Mouse (Mus musculus): Measurements from ENCODE around the gene Shoc2. TPM values are rescaled to one million over a fixed set of nuclear protein-coding genes. Genes with fewer than 3 reads are reported as not detected.
A peak's percentile ranks its signal among the peaks of the same experiment; 100 is the strongest.

Shoc2 gene
- polyA plus RNA-seq, 1 experiment from 2014 or later: 56.3 TPM

- peak; percentile 42 for DNase-seq (ENCODE audit: low spot score)
- Histone ChIP-seq H3K27ac (peak overlapping the region; percentile 56; the same call in 1 of the 2 replicates), H3K27me3 (ENCODE audit: insufficient read depth, poor library complexity, severe bottlenecking) (peaks cover 70% of the 10 kb centered on the region), H3K36me3 (no peaks in the 10 kb centered on the region), H3K4me1 (replicated peaks) (peaks cover 39% of the 10 kb centered on the region), H3K9me3 (no peaks in the 10 kb centered on the region), H3K4me3 (peak overlapping the region; percentile 60)
- WGBS: 1% methylated on average over 46 of the region's 46 CpGs
Observed at GRCm38 (mm10) chr19:54046684-54047070, 102.6 kb downstream of the Shoc2 start.

DNA sequence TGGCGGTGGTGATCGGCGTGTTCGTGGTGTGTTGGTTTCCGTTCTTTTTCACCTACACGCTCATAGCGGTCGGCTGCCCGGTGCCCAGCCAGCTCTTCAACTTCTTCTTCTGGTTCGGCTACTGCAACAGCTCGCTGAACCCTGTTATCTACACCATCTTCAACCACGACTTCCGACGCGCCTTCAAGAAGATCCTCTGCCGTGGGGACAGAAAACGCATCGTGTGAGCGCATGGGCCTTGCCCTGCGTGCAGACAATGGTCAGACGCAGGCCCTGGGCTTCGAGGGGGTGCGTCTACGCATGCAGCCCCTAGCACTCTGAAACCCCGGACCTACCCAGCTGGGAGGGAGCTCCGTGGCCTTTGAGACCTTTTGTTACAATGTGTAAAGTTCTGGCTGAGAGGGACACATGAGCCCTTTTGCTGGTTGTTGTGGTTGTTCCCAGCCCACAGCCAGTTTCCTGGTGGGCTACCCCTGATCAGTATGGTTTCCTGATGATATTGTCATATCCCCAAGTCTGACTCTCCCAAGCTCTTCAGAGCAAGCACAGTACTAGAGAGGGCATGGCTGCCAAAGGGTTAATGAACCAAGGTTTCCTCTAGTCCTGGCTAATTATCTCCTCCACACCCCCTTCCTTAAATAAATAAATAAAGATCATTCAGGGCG, 103.4 kb downstream of the Shoc2 start:
- Histone ChIP-seq H3K9me3 (no peaks in the 10 kb centered on the region), H3K36me3 (no peaks in the 10 kb centered on the region), H3K4me1 (replicated peaks) (peaks cover 39% of the 10 kb centered on the region), H3K4me3 (peak overlapping the region; percentile 60), H3K27me3 (ENCODE audit: insufficient read depth, poor library complexity, severe bottlenecking) (peaks cover 72% of the 10 kb centered on the region), H3K27ac (peak overlapping the region; percentile 56; the same call in 1 of the 2 replicates)
- WGBS: 1% methylated on average over 27 of the region's 27 CpGs
- peak; percentile 39 for DNase-seq (ENCODE audit: low spot score)

DNA sequence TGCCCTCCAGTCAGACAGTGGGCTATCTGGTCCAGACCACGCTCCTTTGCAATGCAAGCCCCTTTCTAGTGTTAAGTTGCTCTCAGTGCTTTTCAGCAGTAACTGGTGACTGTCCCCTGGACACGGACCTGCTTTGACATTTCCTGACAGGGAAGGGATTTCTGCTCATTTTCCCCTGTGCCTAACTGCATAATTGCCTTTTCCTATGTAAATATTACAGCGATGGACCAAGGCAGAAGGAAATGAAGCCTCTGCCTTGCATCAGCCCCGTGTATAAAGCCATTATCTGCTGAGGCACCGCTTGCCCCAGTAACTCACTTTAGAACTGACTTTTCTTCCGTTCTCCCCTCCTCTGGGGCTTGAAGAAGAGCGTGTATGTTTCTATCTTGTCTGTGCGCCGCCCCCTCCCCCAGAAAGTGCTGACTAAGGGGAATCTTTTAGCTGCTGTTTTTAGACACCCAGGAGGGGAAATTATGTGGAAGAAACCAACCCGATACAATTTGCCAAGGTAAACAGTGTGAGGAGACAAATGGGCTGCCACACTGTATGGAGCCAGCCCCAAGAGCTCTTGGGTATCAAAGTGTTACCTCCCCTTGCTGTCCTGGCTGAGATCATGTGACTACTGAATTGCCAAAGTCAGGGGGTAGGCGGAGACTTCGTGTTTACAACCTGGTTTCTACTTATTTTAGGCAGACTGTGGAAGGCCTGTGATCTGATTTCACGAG, 104.2 kb downstream of the Shoc2 start:
- DNase-seq (ENCODE audit: low spot score): peak; percentile 17
- H3K4me3 ChIP-seq: peak overlapping the region; percentile 60; the same call in 1 of the 2 replicates

DNA sequence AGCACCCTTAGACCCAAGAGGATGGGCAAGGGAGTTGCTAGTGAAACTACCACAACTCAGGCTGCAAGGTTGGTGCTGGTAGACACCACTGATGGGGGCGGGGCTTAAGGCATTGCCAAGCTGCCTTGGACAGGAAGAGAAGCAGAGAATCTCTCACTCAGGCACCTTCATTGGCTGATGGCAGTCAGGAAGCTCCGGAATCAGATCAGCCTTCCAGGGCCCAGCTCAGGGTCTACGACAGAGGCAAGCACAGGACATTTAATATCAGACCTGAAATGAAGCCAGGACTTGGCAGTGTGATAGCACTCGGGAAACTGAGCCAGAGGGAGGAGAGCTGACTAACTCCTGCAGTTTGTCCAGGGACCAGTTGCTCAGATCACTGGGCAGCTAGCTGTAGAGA, 107.5 kb downstream of the Shoc2 start:
- Histone ChIP-seq H3K27me3 (ENCODE audit: insufficient read depth, poor library complexity, severe bottlenecking) (peaks cover 50% of the 10 kb centered on the region), H3K36me3 (no peaks in the 10 kb centered on the region), H3K27ac (no peak overlapping the region), H3K9me3 (no peaks in the 10 kb centered on the region), H3K4me3 (no peak overlapping the region), H3K4me1 (replicated peaks) (peaks cover 17% of the 10 kb centered on the region)
- no peak for DNase-seq (ENCODE audit: low spot score)
- 79% methylated on average over 4 of the region's 4 CpGs for WGBS

More for the DNA sequence above, 104.2 kb downstream of the Shoc2 start:
- Histone ChIP-seq H3K36me3 (no peaks in the 10 kb centered on the region), H3K27me3 (ENCODE audit: insufficient read depth, poor library complexity, severe bottlenecking) (peaks cover 72% of the 10 kb centered on the region), H3K9me3 (no peaks in the 10 kb centered on the region), H3K4me1 (replicated peaks) (peaks cover 39% of the 10 kb centered on the region), H3K27ac (no peak overlapping the region)
- 8% methylated on average over 13 of the region's 13 CpGs for WGBS

GRCm38 (mm10) chr19:54055845-54056244, 111.7 kb downstream of the Shoc2 start:
- Histone ChIP-seq H3K9me3 (no peaks in the 10 kb centered on the region), H3K36me3 (no peaks in the 10 kb centered on the region), H3K4me1 (replicated peaks) (no peaks in the 10 kb centered on the region; the same call in 1 of the 2 replicates), H3K27me3 (ENCODE audit: insufficient read depth, poor library complexity, severe bottlenecking) (peaks cover 9% of the 10 kb centered on the region), H3K4me3 (no peak overlapping the region), H3K27ac (no peak overlapping the region)
- no peak for DNase-seq (ENCODE audit: low spot score)
- 50% methylated on average over 5 of the region's 5 CpGs for WGBS

GRCm38 (mm10) chr19:54068447-54068846, 124.3 kb downstream of the Shoc2 start:
- WGBS: 84% methylated on average over 7 of the region's 7 CpGs
- H3K9me3 ChIP-seq: no peaks in the 10 kb centered on the region
- no peaks in the 10 kb centered on the region for H3K36me3 ChIP-seq
- no peak overlapping the region for H3K27ac ChIP-seq
- DNase-seq (ENCODE audit: low spot score): no peak
- H3K4me3 ChIP-seq: no peak overlapping the region
- no peaks in the 10 kb centered on the region for H3K4me1 ChIP-seq (replicated peaks)
- H3K27me3 ChIP-seq (ENCODE audit: insufficient read depth, poor library complexity, severe bottlenecking): no peaks in the 10 kb centered on the region

DNA sequence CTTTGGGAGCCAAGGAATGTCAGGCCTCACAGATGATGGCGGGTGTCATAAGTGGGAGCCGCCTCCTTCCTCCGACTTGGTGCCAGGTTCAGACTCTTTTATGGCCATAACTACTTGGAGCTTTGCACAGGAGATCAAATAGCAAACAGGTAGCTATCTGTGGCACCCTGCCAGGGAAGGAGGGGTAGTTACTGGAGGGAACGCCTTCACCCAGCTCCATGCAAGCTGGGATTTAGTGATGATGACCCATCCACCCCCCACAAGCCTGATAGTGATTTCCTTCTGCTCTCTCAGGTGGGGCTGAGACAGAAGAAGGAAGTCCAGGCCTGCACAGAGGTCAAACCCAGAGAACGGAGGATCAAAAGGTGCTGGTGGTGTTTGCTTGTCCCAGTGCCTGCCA, 126.4 kb downstream of the Shoc2 start:
- no peaks in the 10 kb centered on the region for H3K9me3 ChIP-seq
- no peaks in the 10 kb centered on the region for H3K4me1 ChIP-seq (replicated peaks)
- WGBS: 86% methylated on average over 5 of the region's 5 CpGs
- no peak for DNase-seq (ENCODE audit: low spot score)
- H3K4me3 ChIP-seq: no peak overlapping the region
- no peak overlapping the region for H3K27ac ChIP-seq
- H3K27me3 ChIP-seq (ENCODE audit: insufficient read depth, poor library complexity, severe bottlenecking): no peaks in the 10 kb centered on the region
- no peaks in the 10 kb centered on the region for H3K36me3 ChIP-seq

- Histone ChIP-seq H3K4me1 (replicated peaks) (peaks cover 4% of the 10 kb centered on the region; the same call in 1 of the 2 replicates), H3K4me3 (no peak overlapping the region), H3K27me3 (ENCODE audit: insufficient read depth, poor library complexity, severe bottlenecking) (no peaks in the 10 kb centered on the region), H3K27ac (no peak overlapping the region), H3K36me3 (no peaks in the 10 kb centered on the region), H3K9me3 (no peaks in the 10 kb centered on the region)
- 87% methylated on average over 5 of the region's 5 CpGs for WGBS
- no peak for DNase-seq (ENCODE audit: low spot score)
Observed at GRCm38 (mm10) chr19:54072233-54072800, 128.2 kb downstream of the Shoc2 start.

DNA sequence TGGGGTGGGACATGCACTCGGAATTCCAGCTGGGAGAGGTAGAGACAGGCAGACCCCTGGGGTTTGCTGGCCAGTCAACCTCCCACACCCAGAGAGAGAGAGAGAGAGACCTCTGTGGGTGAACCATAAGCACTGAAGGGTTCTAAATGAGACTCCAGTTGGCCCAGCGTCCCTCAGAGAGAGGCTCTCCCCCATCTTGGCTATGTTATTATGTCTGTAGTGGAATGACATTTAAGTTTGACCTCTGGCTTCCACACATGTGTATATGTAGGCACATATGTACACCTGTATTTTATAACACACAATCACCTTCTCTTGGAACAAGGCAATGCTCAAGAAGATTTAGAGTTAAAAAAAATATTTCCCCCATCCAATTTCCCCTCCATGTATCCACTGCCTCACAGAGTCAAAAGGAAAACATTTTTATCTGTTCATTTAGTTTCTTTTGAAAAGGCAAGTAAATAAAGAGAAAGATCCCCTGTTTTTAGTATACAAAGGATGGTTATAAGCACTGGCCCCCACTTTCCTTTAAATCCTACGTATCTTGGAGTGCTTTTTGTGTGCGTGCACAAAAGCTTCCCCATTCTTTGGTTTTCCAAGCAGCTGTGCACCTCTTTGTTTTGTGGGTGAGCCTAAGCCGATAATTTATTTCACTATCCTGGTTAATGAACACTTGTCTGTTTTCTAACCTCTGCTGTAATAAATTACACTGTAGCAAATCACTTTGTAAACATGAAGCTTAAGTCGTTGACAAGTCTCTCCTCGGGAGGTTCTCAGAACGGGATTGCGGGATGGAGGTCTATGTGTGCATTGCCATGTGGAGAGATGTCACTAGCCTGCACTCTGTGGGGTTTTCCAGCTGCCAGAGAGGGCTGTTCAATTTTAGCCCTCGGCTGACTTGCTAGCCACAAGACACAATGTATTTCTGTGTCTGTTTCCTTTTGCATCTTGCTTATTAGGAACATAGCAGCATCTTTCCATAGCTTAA, 132.6 kb downstream of the Shoc2 start:
- no peak overlapping the region for H3K4me3 ChIP-seq
- peaks cover 4% of the 10 kb centered on the region; the same call in 1 of the 2 replicates for H3K4me1 ChIP-seq (replicated peaks)
- H3K36me3 ChIP-seq: no peaks in the 10 kb centered on the region
- H3K9me3 ChIP-seq: no peaks in the 10 kb centered on the region
- H3K27me3 ChIP-seq (ENCODE audit: insufficient read depth, poor library complexity, severe bottlenecking): no peaks in the 10 kb centered on the region
- no peak for DNase-seq (ENCODE audit: low spot score)
- WGBS: 47% methylated on average over 10 of the region's 10 CpGs
- H3K27ac ChIP-seq: no peak overlapping the region

DNA sequence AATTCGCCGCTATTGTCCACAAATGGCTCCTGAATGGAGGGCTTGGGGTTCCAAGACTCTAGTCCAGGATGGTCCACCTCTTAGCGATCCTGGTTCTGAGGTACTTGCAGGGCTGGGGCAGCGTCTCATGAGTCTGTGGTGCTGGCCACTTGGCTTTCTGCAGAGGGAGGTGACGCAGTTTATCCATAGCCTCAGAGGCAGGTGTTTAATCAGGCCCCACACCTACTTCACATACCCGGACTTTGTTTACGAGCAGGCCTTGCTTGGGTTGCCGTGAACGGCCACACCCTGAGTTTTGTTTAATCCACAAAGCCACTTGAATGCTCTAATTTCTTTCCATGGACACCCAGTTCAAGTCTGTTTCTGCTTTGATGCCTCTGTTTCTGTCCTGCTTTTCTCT, 137.2 kb downstream of the Shoc2 start:
- 89% methylated on average over 9 of the region's 9 CpGs for WGBS
- DNase-seq (ENCODE audit: low spot score): no peak
- Histone ChIP-seq H3K36me3 (no peaks in the 10 kb centered on the region), H3K27me3 (ENCODE audit: insufficient read depth, poor library complexity, severe bottlenecking) (no peaks in the 10 kb centered on the region), H3K27ac (no peak overlapping the region), H3K4me1 (replicated peaks) (peaks cover 2% of the 10 kb centered on the region; the same call in 1 of the 2 replicates), H3K4me3 (no peak overlapping the region), H3K9me3 (no peaks in the 10 kb centered on the region)

- WGBS: 84% methylated on average over 9 of the region's 9 CpGs
- no peaks in the 10 kb centered on the region for H3K36me3 ChIP-seq
- DNase-seq (ENCODE audit: low spot score): no peak
- no peak overlapping the region for H3K4me3 ChIP-seq
- H3K9me3 ChIP-seq: no peaks in the 10 kb centered on the region
- H3K4me1 ChIP-seq (replicated peaks): no peaks in the 10 kb centered on the region
- H3K27me3 ChIP-seq (ENCODE audit: insufficient read depth, poor library complexity, severe bottlenecking): no peaks in the 10 kb centered on the region
- no peak overlapping the region for H3K27ac ChIP-seq
Observed at GRCm38 (mm10) chr19:54081716-54082165, 137.6 kb downstream of the Shoc2 start.
